Mouse (Mus musculus): ENCODE data around the gene Snx9.

The Snx9 gene

GRCm38 (mm10) chr17:5935680-5936079, 94.6 kb downstream of the Snx9 start:
- DNase-seq = no peak

GRCm38 (mm10) chr17:5936276-5936675, 95.1 kb downstream of the Snx9 start:
- no peak for DNase-seq

- DNase-seq = no peak
Observed at GRCm38 (mm10) chr17:5937441-5937840, 96.3 kb downstream of the Snx9 start.

- DNase-seq = no peak
Observed at GRCm38 (mm10) chr17:5939871-5940270, 98.7 kb downstream of the Snx9 start.

GRCm38 (mm10) chr17:5940792-5941191, 99.7 kb downstream of the Snx9 start:
- peak; percentile 63 to 68 for DNase-seq

- peak in 1 of 2 experiments; percentile 36 for DNase-seq
Observed at GRCm38 (mm10) chr17:5941230-5942043, 100.3 kb downstream of the Snx9 start, which contains the start of gene Synj2. Gene Synj2 (plus strand): TSS chr17:5941280.

GRCm38 (mm10) chr17:5942156-5942555, 101.0 kb downstream of the Snx9 start:
- no peak for DNase-seq

- no peak for DNase-seq
Observed at GRCm38 (mm10) chr17:5943053-5943452, 101.9 kb downstream of the Snx9 start.

- no peak for DNase-seq
Observed at GRCm38 (mm10) chr17:5947039-5947438, 105.9 kb downstream of the Snx9 start.

GRCm38 (mm10) chr17:5952455-5952854, 111.3 kb downstream of the Snx9 start:
- DNase-seq = no peak

- no peak for DNase-seq
Observed at GRCm38 (mm10) chr17:5956350-5957000, 115.3 kb downstream of the Snx9 start.

- no peak for DNase-seq
Observed at GRCm38 (mm10) chr17:5957097-5957496, 116.0 kb downstream of the Snx9 start.

- DNase-seq = no peak
Observed at GRCm38 (mm10) chr17:5958229-5958628, 117.1 kb downstream of the Snx9 start.

GRCm38 (mm10) chr17:5958636-5959035, 117.5 kb downstream of the Snx9 start:
- no peak for DNase-seq

- no peak for DNase-seq
Observed at GRCm38 (mm10) chr17:5959096-5959495, 118.0 kb downstream of the Snx9 start.

GRCm38 (mm10) chr17:5959802-5960201, 118.7 kb downstream of the Snx9 start:
- no peak for DNase-seq

- no peak for DNase-seq
Observed at GRCm38 (mm10) chr17:5963766-5964165, 122.6 kb downstream of the Snx9 start.

GRCm38 (mm10) chr17:5965084-5965781, 124.1 kb downstream of the Snx9 start:
- DNase-seq = no peak

GRCm38 (mm10) chr17:5966706-5967105, 125.6 kb downstream of the Snx9 start:
- no peak for DNase-seq

GRCm38 (mm10) chr17:5968562-5968961, 127.4 kb downstream of the Snx9 start:
- DNase-seq = no peak

GRCm38 (mm10) chr17:5969246-5969645, 128.1 kb downstream of the Snx9 start:
- no peak for DNase-seq

GRCm38 (mm10) chr17:5970298-5970821, 129.2 kb downstream of the Snx9 start:
- no peak for DNase-seq

GRCm38 (mm10) chr17:5973536-5973935, 132.4 kb downstream of the Snx9 start:
- DNase-seq = no peak

Data from kidney, adult 8-10 months (tissue).